Mouse (Mus musculus): ENCODE measurements around the gene Mrpl19. TPM values are rescaled to one million over a fixed set of nuclear protein-coding genes. Genes with fewer than 3 reads are reported as not detected.
A peak's percentile ranks its signal among the peaks of the same experiment; 100 is the strongest.

Gene Mrpl19
- polyA plus RNA-seq, 2 experiments, result 5.6 to 18.8 TPM

DNA sequence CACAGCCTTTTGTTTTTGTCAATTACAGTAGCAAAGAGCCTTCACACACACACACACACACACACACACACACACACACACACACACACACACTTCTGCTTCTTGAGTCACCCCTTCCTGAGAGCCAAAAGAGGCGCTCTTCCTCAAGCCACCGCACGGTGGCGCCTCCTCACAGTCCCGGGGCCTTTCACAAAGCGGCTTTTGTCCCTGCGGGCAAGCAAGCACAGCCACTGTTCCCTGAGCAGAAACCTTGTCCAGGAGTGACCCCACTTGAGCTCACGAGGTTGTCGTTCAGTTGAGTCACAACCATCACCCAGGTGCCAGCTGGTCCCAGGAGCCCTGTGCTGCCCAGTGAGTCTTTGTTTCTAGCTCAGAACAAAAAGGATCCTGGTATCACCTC is 21.3 kb upstream of the Mrpl19 start:
- peaks cover 0 to 2% of the 10 kb centered on the region in 2 experiments; a peak in 1 of 4 replicates for H3K4me1 ChIP-seq (replicated peaks; ENCODE audit: control insufficient read depth in 2 of 2, insufficient read depth in 2 of 2, low read length in 1 of 2)
- ATAC-seq (ENCODE audit: insufficient read depth), result no peak
- H3K9me3 ChIP-seq (ENCODE audit: control insufficient read depth, low read length), result no peaks in the 10 kb centered on the region
- 1% methylated on average over 9 of the region's 9 CpGs for WGBS (ENCODE audit: insufficient replicate concordance)
- no peak overlapping the region for H3K4me3 ChIP-seq (ENCODE audit: insufficient read depth in 1 of 2, low read depth in 2 of 2, low read length in 2 of 2)
- no peaks in the 10 kb centered on the region for H3K27me3 ChIP-seq (ENCODE audit: control insufficient read depth, insufficient read depth, low read length)
- no peaks in the 10 kb centered on the region for H3K36me3 ChIP-seq (replicated peaks; ENCODE audit: control insufficient read depth, insufficient read depth, low read depth)
- peak in 1 of 3 experiments; percentile 36 for DNase-seq (ENCODE audit: low read depth in 3 of 3, low spot score in 3 of 3)
- H3K4me2 ChIP-seq (ENCODE audit: low read depth), result no peak overlapping the region
- H3K9ac ChIP-seq (replicated peaks), result no peak overlapping the region
- TF ChIP-seq EP300 (IDR thresholded peaks at IDR 0.05; ENCODE audit: low read depth) (no peak), CTCF (IDR thresholded peaks at IDR 0.05; ENCODE audit: low read depth) (peak; percentile 85)
- H3K27ac ChIP-seq, result no peak overlapping the region

DNA sequence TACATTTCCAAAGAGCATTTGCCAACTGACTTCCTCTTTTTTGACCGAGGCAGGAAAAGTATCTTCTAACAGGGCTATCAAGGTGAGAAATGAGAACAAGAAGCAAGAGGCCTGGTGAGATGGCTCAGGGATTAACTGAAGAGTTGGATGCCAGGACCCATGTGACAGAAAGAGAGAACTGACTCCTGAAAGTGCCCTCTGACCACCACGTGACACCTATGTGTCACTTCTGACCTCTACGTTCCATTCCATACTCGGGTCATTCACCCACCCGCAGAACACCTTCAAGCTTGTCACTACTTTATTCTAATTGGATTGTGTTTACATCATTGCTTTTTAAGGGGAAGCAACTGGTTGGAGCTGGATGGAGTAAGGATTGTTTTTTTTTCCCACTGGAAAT is 20.8 kb upstream of the Mrpl19 start:
- H3K36me3 ChIP-seq (replicated peaks; ENCODE audit: control insufficient read depth, insufficient read depth, low read depth), result no peaks in the 10 kb centered on the region
- TF ChIP-seq CTCF (IDR thresholded peaks at IDR 0.05; ENCODE audit: low read depth) (no peak), EP300 (IDR thresholded peaks at IDR 0.05; ENCODE audit: low read depth) (no peak)
- no peak overlapping the region for H3K4me2 ChIP-seq (ENCODE audit: low read depth)
- peaks cover 0 to 2% of the 10 kb centered on the region in 2 experiments; a peak in 1 of 4 replicates for H3K4me1 ChIP-seq (replicated peaks; ENCODE audit: control insufficient read depth in 2 of 2, insufficient read depth in 2 of 2, low read length in 1 of 2)
- 21% methylated on average over 5 of the region's 5 CpGs for WGBS (ENCODE audit: insufficient replicate concordance)
- no peak overlapping the region for H3K27ac ChIP-seq
- ATAC-seq (ENCODE audit: insufficient read depth), result no peak
- no peak overlapping the region for H3K9ac ChIP-seq (replicated peaks)
- H3K4me3 ChIP-seq (ENCODE audit: insufficient read depth in 1 of 2, low read depth in 2 of 2, low read length in 2 of 2), result no peak overlapping the region
- no peaks in the 10 kb centered on the region for H3K9me3 ChIP-seq (ENCODE audit: control insufficient read depth, low read length)
- DNase-seq (ENCODE audit: low read depth in 3 of 3, low spot score in 3 of 3), result no peak
- H3K27me3 ChIP-seq (ENCODE audit: control insufficient read depth, insufficient read depth, low read length), result no peaks in the 10 kb centered on the region

DNA sequence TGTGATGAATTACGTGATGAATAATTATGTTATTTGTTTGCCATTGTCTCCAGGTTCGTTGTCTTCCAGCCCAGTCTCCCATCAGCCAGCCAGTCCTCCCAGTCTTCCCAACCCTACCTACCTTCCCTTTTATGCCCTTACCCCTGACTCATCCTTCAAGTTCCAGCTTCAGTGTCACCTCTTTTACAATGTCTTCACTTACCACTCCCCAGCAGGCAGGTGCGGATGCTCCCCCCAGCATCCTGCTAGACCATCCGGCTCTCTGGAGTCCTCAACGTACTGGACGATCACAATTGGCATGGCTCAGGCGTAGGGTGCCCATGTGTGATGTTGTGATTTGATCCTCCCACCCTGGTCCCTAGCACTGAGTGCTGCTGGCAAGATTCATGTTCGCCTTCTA is 20.4 kb upstream of the Mrpl19 start:
- 62% methylated on average over 8 of the region's 8 CpGs for WGBS (ENCODE audit: insufficient replicate concordance)
- Histone ChIP-seq H3K27ac (no peak overlapping the region), H3K9me3 (ENCODE audit: control insufficient read depth, low read length) (no peaks in the 10 kb centered on the region), H3K36me3 (replicated peaks; ENCODE audit: control insufficient read depth, insufficient read depth, low read depth) (no peaks in the 10 kb centered on the region), H3K27me3 (ENCODE audit: control insufficient read depth, insufficient read depth, low read length) (no peaks in the 10 kb centered on the region), H3K4me2 (ENCODE audit: low read depth) (no peak overlapping the region), H3K4me3 (ENCODE audit: insufficient read depth in 1 of 2, low read depth in 2 of 2, low read length in 2 of 2) (no peak overlapping the region), H3K4me1 (replicated peaks; ENCODE audit: control insufficient read depth in 2 of 2, insufficient read depth in 2 of 2, low read length in 1 of 2) (peaks cover 0 to 2% of the 10 kb centered on the region in 2 experiments; a peak in 1 of 4 replicates), H3K9ac (replicated peaks) (no peak overlapping the region)
- ATAC-seq (ENCODE audit: insufficient read depth) (no peak), DNase-seq (ENCODE audit: low read depth in 3 of 3, low spot score in 3 of 3) (no peak)
- TF ChIP-seq CTCF (IDR thresholded peaks at IDR 0.05; ENCODE audit: low read depth) (no peak), EP300 (IDR thresholded peaks at IDR 0.05; ENCODE audit: low read depth) (no peak)

DNA sequence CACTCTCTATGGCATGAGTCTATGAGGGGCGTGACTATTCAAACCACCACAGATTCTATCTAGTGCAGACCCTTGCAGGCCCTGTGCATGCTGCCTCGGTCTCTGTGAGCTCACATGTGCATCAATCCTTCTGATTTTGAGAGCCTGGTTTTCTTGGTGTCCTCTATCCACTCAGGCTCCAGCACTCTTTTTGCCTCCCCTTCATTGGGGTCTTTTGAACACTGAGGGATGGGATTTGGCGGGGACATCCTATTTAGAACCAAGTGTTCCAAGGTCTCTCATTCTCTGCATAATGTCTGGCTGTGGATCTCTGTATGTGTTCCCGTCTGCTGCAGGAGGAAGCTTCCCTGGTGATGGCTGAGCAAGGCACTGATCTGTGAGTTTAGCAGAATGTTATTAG is 13.5 kb upstream of the Mrpl19 start:
- TF ChIP-seq EP300 (IDR thresholded peaks at IDR 0.05; ENCODE audit: low read depth) (no peak), CTCF (IDR thresholded peaks at IDR 0.05; ENCODE audit: low read depth) (no peak)
- no peak for ATAC-seq (ENCODE audit: insufficient read depth)
- Histone ChIP-seq H3K36me3 (replicated peaks; ENCODE audit: control insufficient read depth, insufficient read depth, low read depth) (no peaks in the 10 kb centered on the region), H3K4me2 (ENCODE audit: low read depth) (no peak overlapping the region), H3K4me1 (replicated peaks; ENCODE audit: control insufficient read depth in 2 of 2, insufficient read depth in 2 of 2, low read length in 1 of 2) (no peaks in the 10 kb centered on the region), H3K27me3 (ENCODE audit: control insufficient read depth, insufficient read depth, low read length) (no peaks in the 10 kb centered on the region), H3K27ac (no peak overlapping the region), H3K9ac (replicated peaks) (no peak overlapping the region), H3K4me3 (ENCODE audit: insufficient read depth in 1 of 2, low read depth in 2 of 2, low read length in 2 of 2) (no peak overlapping the region), H3K9me3 (ENCODE audit: control insufficient read depth, low read length) (no peaks in the 10 kb centered on the region)
- DNase-seq (ENCODE audit: low read depth in 3 of 3, low spot score in 3 of 3), result no peak
- 60% methylated on average over 4 of the region's 4 CpGs for WGBS (ENCODE audit: insufficient replicate concordance)

DNA sequence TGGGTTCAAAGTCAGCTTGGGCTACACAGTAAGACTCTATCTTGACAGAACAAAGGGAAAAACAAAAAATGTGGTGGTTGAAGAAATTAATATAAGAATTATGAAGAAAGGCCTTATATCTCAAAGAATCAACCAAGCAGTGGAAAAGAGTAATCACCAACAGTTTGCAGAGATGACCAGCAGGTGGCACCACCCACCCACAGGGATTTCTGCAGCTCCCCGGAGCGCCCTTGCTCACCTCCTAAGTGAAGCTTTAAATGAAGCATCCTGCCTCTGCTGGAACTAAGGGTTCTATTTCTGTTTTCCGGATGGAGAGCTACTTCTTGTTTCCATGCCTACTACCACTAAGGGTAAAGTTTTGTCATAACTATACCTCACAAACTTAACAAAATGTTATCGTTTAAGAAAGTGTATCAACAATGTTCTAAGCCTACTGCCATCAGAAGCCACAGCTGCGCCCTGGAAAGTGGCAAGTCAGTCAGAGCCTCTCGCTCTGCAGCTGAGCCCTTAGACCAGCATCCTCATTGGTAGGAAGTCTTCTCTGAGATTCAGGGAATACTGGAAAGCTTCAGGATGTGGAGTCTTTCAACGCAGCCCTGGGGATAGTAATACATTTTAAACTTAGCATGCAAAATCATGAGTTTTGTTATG is 10.3 kb upstream of the Mrpl19 start:
- ATAC-seq (ENCODE audit: insufficient read depth), result no peak
- no peak overlapping the region for H3K4me3 ChIP-seq (ENCODE audit: insufficient read depth in 1 of 2, low read depth in 2 of 2, low read length in 2 of 2)

More for the DNA sequence above, 10.3 kb upstream of the Mrpl19 start:
- no peak overlapping the region for H3K4me2 ChIP-seq (ENCODE audit: low read depth)
- 30% methylated on average over 7 of the region's 7 CpGs for WGBS (ENCODE audit: insufficient replicate concordance)
- TF ChIP-seq CTCF (IDR thresholded peaks at IDR 0.05; ENCODE audit: low read depth), result peak; percentile 80
- TF ChIP-seq EP300 (IDR thresholded peaks at IDR 0.05; ENCODE audit: low read depth), result no peak
- H3K4me1 ChIP-seq (replicated peaks; ENCODE audit: control insufficient read depth in 2 of 2, insufficient read depth in 2 of 2, low read length in 1 of 2), result no peaks in the 10 kb centered on the region
- H3K27me3 ChIP-seq (ENCODE audit: control insufficient read depth, insufficient read depth, low read length), result no peaks in the 10 kb centered on the region
- H3K27ac ChIP-seq, result no peak overlapping the region
- DNase-seq (ENCODE audit: low read depth in 3 of 3, low spot score in 3 of 3), result no peak
- H3K9ac ChIP-seq (replicated peaks), result no peak overlapping the region
- no peaks in the 10 kb centered on the region for H3K36me3 ChIP-seq (replicated peaks; ENCODE audit: control insufficient read depth, insufficient read depth, low read depth)
- no peaks in the 10 kb centered on the region for H3K9me3 ChIP-seq (ENCODE audit: control insufficient read depth, low read length)
